Mouse (Mus musculus) MEL (cell line): ENCODE data around the gene H2-Ob. TPM values are rescaled to one million over a fixed set of nuclear protein-coding genes. Genes with fewer than 3 reads are reported as not detected.

Experiments
- DNase-seq: peaks from one replicate; pipeline ENCODE4 v3.0.0; 2011; ENCODE audit warnings: low read depth, low spot score
- H3K27ac ChIP-seq: 2 replicates; pipeline ENCODE4 v1.5.1; 2012; ENCODE audit warnings: low read depth, mild to moderate bottlenecking, control low read depth, low read length, moderate library complexity; ENCODE audit not compliant: control insufficient read depth
- H3K27me3 ChIP-seq, 2 experiments: fragments of 150-350 bp in 1 of 2; sonication (generic) in 1 of 2; 2 replicates each; pipeline ENCODE4 v1.6.1; 2012; ENCODE audit warnings: low read length in 2 of 2, mild to moderate bottlenecking in 2 of 2, improper control_type of control experiment in 1 of 2, moderate library complexity in 1 of 2; ENCODE audit not compliant: insufficient read depth in 2 of 2, control insufficient read depth in 1 of 2
- H3K36me3 ChIP-seq, 2 experiments: 2 replicates each; pipeline ENCODE4 v1.6.1; 2012 to 2014; ENCODE audit warnings: low read length in 2 of 2, improper control_type of control experiment in 1 of 2, inconsistent platforms in 1 of 2, mild to moderate bottlenecking in 1 of 2; ENCODE audit not compliant: insufficient read depth in 2 of 2, control insufficient read depth in 1 of 2
- H3K4me1 ChIP-seq, 2 experiments: fragments of 150-350 bp in 1 of 2; sonication (generic) in 1 of 2; 2 replicates each; pipeline ENCODE4 v1.6.1; 2012; ENCODE audit warnings: low read length in 2 of 2, improper control_type of control experiment in 1 of 2, mild to moderate bottlenecking in 1 of 2; ENCODE audit not compliant: insufficient read depth in 2 of 2, control insufficient read depth in 1 of 2
- H3K4me3 ChIP-seq, 2 experiments: fragments of 150-350 bp in 1 of 2; sonication (generic) in 1 of 2; 2 replicates each; pipeline ENCODE4 v1.5.1; 2012; ENCODE audit warnings: low read depth in 2 of 2, low read length in 2 of 2, mild to moderate bottlenecking in 2 of 2, moderate library complexity in 2 of 2, control low read depth in 1 of 2, improper control_type of control experiment in 1 of 2; ENCODE audit not compliant: control insufficient read depth in 1 of 2, insufficient read depth in 1 of 2
- H3K79me2 ChIP-seq: 2 replicates; pipeline ENCODE4 v1.6.1; 2012; ENCODE audit warnings: mild to moderate bottlenecking, low read length, moderate library complexity; ENCODE audit not compliant: control insufficient read depth, poor library complexity, insufficient read depth
- H3K9ac ChIP-seq: 2 replicates; pipeline ENCODE4 v1.6.1; 2012; ENCODE audit warnings: low read depth, mild to moderate bottlenecking, control low read depth, low read length, moderate library complexity; ENCODE audit not compliant: control insufficient read depth, poor library complexity, severe bottlenecking
- H3K9me3 ChIP-seq: fragments of 150-350 bp; sonication (generic); replicated peaks from 2 replicates; pipeline ENCODE4 v1.6.1; 2012; ENCODE audit warnings: mild to moderate bottlenecking, low read length, improper control_type of control experiment, moderate library complexity; ENCODE audit not compliant: insufficient read depth
- CHD1 ChIP-seq: IDR thresholded peaks from 2 replicates; pipeline ENCODE4 v1.6.1; 2012; ENCODE audit warnings: low read depth, mild to moderate bottlenecking, inconsistent platforms, low read length, improper control_type of control experiment
- CHD2 ChIP-seq: IDR thresholded peaks from 2 replicates; pipeline ENCODE4 v1.6.1; 2011; ENCODE audit warnings: low read length, improper control_type of control experiment
- CTCF ChIP-seq, 3 experiments: IDR thresholded peaks in 2 of 3; conservative IDR thresholded peaks in 1 of 3; 2 replicates each; pipeline ENCODE4 v1.5.1; 2011 to 2012; ENCODE audit warnings: low read length in 3 of 3, low read depth in 2 of 3, mild to moderate bottlenecking in 2 of 3, improper control_type of control experiment in 1 of 3, inconsistent platforms in 1 of 3, mixed read lengths in 1 of 3, moderate library complexity in 1 of 3; ENCODE audit not compliant: control insufficient read depth in 1 of 3, insufficient read depth in 1 of 3, poor library complexity in 1 of 3, severe bottlenecking in 1 of 3
- E2F4 ChIP-seq: IDR thresholded peaks from 2 replicates; pipeline ENCODE4 v1.6.1; 2011; ENCODE audit warnings: low read depth, low read length, improper control_type of control experiment, borderline replicate concordance
- ELF1 ChIP-seq: IDR thresholded peaks from 2 replicates; pipeline ENCODE4 v1.6.1; 2014; ENCODE audit warnings: low read depth, mild to moderate bottlenecking, inconsistent platforms, low read length, improper control_type of control experiment, moderate library complexity
- EP300 ChIP-seq, 2 experiments: IDR thresholded peaks; 2 replicates each; pipeline ENCODE4 v1.6.1; 2011; ENCODE audit warnings: improper control_type of control experiment in 2 of 2, low read length in 2 of 2, low read depth in 1 of 2, mild to moderate bottlenecking in 1 of 2
- HCFC1 ChIP-seq: IDR thresholded peaks from 2 replicates; pipeline ENCODE4 v1.6.1; 2012; ENCODE audit warnings: low read depth, mild to moderate bottlenecking, inconsistent platforms, low read length, improper control_type of control experiment, moderate library complexity
- JUND ChIP-seq: IDR thresholded peaks from 2 replicates; pipeline ENCODE4 v1.6.1; 2011; ENCODE audit warnings: low read depth, mild to moderate bottlenecking, improper control_type of control experiment, low read length
- MAX ChIP-seq: IDR thresholded peaks from 2 replicates; pipeline ENCODE4 v1.6.1; 2011; ENCODE audit warnings: low read length, improper control_type of control experiment
- NRF1 ChIP-seq: IDR thresholded peaks from 2 replicates; pipeline ENCODE4 v1.6.1; 2014; ENCODE audit warnings: low read depth, mild to moderate bottlenecking, inconsistent platforms, low read length, improper control_type of control experiment, moderate library complexity; ENCODE audit not compliant: poor library complexity, insufficient read depth, severe bottlenecking
- POLR2A ChIP-seq, 2 experiments: IDR thresholded peaks; 2 replicates each; pipeline ENCODE4 v1.6.1; 2011 to 2012; ENCODE audit warnings: low read length in 2 of 2, mild to moderate bottlenecking in 2 of 2, control low read depth in 1 of 2, improper control_type of control experiment in 1 of 2, low read depth in 1 of 2, moderate library complexity in 1 of 2; ENCODE audit not compliant: control insufficient read depth in 1 of 2, insufficient read depth in 1 of 2, poor library complexity in 1 of 2
- RAD21 ChIP-seq: IDR thresholded peaks from 2 replicates; pipeline ENCODE4 v1.6.1; 2011; ENCODE audit warnings: mild to moderate bottlenecking, low read depth, low read length, improper control_type of control experiment
- RCOR1 ChIP-seq: IDR thresholded peaks from 2 replicates; pipeline ENCODE4 v1.6.1; 2012; ENCODE audit warnings: low read depth, mild to moderate bottlenecking, inconsistent platforms, low read length, improper control_type of control experiment
- SMC3 ChIP-seq: IDR thresholded peaks from 2 replicates; pipeline ENCODE4 v1.6.1; 2011; ENCODE audit warnings: low read depth, low read length, improper control_type of control experiment
- TCF12 ChIP-seq: IDR thresholded peaks from 2 replicates; pipeline ENCODE4 v1.6.1; 2014; ENCODE audit warnings: low read depth, mild to moderate bottlenecking, inconsistent platforms, low read length, improper control_type of control experiment, moderate library complexity
- UBTF ChIP-seq: IDR thresholded peaks from 2 replicates; pipeline ENCODE4 v1.6.1; 2012; ENCODE audit warnings: low read depth, mild to moderate bottlenecking, inconsistent platforms, low read length, improper control_type of control experiment, moderate library complexity, borderline replicate concordance; ENCODE audit not compliant: insufficient read depth
- USF2 ChIP-seq, 2 experiments: IDR thresholded peaks; 2 replicates each; pipeline ENCODE4 v1.6.1; 2011 to 2012; ENCODE audit warnings: improper control_type of control experiment in 2 of 2, low read length in 2 of 2, borderline replicate concordance in 1 of 2, inconsistent platforms in 1 of 2, low read depth in 1 of 2, mild to moderate bottlenecking in 1 of 2; ENCODE audit not compliant: insufficient read depth in 1 of 2
- ZC3H11A ChIP-seq: IDR thresholded peaks from 2 replicates; pipeline ENCODE4 v1.6.1; 2012; ENCODE audit warnings: low read depth, mild to moderate bottlenecking, inconsistent platforms, low read length, improper control_type of control experiment
- ZKSCAN1 ChIP-seq: IDR thresholded peaks from 2 replicates; pipeline ENCODE4 v1.6.1; 2012; ENCODE audit warnings: low read depth, mild to moderate bottlenecking, inconsistent platforms, low read length, improper control_type of control experiment, moderate library complexity
- ZMIZ1 ChIP-seq: IDR thresholded peaks from 2 replicates; pipeline ENCODE4 v1.6.1; 2012; ENCODE audit warnings: low read depth, mild to moderate bottlenecking, inconsistent platforms, low read length, improper control_type of control experiment, moderate library complexity
- ZNF384 ChIP-seq: IDR thresholded peaks from 2 replicates; pipeline ENCODE4 v1.6.1; 2012; ENCODE audit warnings: low read depth, mild to moderate bottlenecking, inconsistent platforms, low read length, improper control_type of control experiment
- polyA plus RNA-seq, 2 experiments: library from polyadenylated mRNA; stranded (reverse) in 1 of 2; unstranded in 1 of 2; fragments of >175 nt in 1 of 2; fragments of >200 nt in 1 of 2; gene quantifications; 2 replicates each; pipeline versions ENCODE4 v1.2.1 to v1.2.4; 2012; ENCODE audit warnings: low replicate concordance in 2 of 2, low read depth in 1 of 2; ENCODE audit not compliant: insufficient read length in 2 of 2, insufficient read depth in 1 of 2, missing spikeins in 1 of 2
- total RNA-seq: library from RNA; depleted of rRNA; stranded (reverse); fragments of 300-350 nt; gene quantifications from 2 replicates; pipeline ENCODE4 v1.2.3, GENCODE M21; 2012

H2-Ob gene
- total and polyA plus RNA-seq, 3 experiments = 0.81 to 2.0 TPM; not detected in 1

DNA sequence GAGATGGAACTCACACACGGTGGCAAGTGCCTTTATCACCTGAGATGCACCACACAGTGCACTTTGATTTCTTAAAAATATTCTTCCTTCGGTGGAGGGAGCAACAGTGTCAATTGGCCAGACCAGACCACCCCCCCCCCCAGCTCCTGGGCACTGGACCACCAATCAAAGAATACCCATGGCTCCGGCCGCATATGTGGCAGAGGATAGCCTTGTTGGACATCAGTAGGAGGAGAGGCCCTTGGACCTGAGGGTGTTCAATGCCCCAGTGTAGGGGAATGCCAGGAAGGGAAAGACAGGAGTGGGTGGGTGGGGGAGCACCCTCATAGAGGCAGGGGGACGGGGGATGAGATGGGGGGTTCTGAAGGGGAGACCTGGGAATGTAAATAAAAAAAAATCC is 32.0 kb upstream of the H2-Ob start:
- no peak for DNase-seq
- H3K79me2 ChIP-seq = peaks cover 13% of the 10 kb centered on the region
- H3K36me3 ChIP-seq = peaks cover 0 to 23% of the 10 kb centered on the region in 2 experiments; a peak in 2 of 4 replicates
- no peak overlapping the region for H3K9ac ChIP-seq
- no peak overlapping the region for H3K4me3 ChIP-seq
- H3K4me1 ChIP-seq = peaks cover 9 to 38% of the 10 kb centered on the region in 2 experiments
- H3K27me3 ChIP-seq = no peaks in the 10 kb centered on the region
- H3K9me3 ChIP-seq = no peaks in the 10 kb centered on the region
- TF ChIP-seq UBTF = no peak
- no peak for TF ChIP-seq EP300 (IDR thresholded peaks at IDR 0.05; ENCODE audit: low read depth in 1 of 2, low read length in 2 of 2)
- TF ChIP-seq TCF12 = no peak
- no peak for TF ChIP-seq ZMIZ1
- no peak for TF ChIP-seq ZC3H11A
- no peak overlapping the region for H3K27ac ChIP-seq

DNA sequence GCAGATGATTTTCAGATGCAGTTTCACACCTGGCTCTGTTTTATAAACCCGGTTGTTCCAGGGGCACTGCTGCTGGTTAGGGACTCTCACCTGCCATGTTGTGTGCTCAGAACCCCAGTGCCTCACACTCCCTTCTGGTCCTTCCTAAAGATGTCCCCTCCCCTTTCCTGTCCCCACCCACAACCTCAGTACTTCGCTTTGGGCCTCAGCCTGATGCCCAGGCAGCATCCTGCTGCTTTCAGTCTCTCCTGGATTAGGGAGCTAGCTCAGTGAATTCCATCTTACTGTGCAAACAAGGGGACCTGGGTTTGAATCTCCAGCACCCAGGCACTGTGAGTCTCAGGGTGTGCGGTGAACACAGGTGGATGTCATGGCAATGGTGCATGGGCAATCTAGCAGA is 31.2 kb upstream of the H2-Ob start:
- peaks cover 14 to 43% of the 10 kb centered on the region in 2 experiments for H3K4me1 ChIP-seq
- no peaks in the 10 kb centered on the region for H3K9me3 ChIP-seq
- H3K79me2 ChIP-seq = peaks cover 13% of the 10 kb centered on the region
- no peak overlapping the region for H3K9ac ChIP-seq
- H3K36me3 ChIP-seq = peaks cover under 1 to 28% of the 10 kb centered on the region in 2 experiments; a peak in 3 of 4 replicates
- peak; percentile 42 for DNase-seq
- H3K4me3 ChIP-seq = no peak overlapping the region
- TF ChIP-seq POLR2A (IDR thresholded peaks at IDR 0.05; ENCODE audit: control insufficient read depth in 1 of 2, insufficient read depth in 1 of 2, low read depth in 1 of 2, low read length in 2 of 2, poor library complexity in 1 of 2) (0 out of 4 replicates have a peak, but pooled peaks of 1 of the 2 experiments have one; percentile 33), UBTF (no peak)
- TF ChIP-seq, all 39 proteins: peak for 1
- Histone ChIP-seq H3K27me3 (no peaks in the 10 kb centered on the region), H3K27ac (no peak overlapping the region)

DNA sequence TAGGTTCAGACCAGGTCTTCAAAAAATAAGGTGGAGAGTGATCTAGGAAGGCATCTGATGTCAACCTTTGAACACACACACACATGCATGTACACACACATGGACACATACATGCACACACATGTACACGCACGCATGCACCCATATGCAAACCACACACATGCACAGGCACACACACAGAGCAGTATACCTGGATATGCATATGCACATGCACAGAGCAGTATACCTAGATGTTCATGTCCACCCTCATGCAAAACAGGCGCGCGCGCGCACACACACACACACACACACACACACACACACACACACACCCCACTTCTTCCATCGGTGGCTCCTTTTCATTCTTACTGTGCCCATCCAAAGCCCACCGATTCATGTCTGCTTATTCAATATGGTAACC is 30.8 kb upstream of the H2-Ob start:
- Histone ChIP-seq H3K36me3 (peaks cover 2 to 28% of the 10 kb centered on the region in 2 experiments; a peak in 3 of 4 replicates), H3K9me3 (no peaks in the 10 kb centered on the region), H3K79me2 (peaks cover 13% of the 10 kb centered on the region)
- TF ChIP-seq USF2 (IDR thresholded peaks at IDR 0.05; ENCODE audit: borderline replicate concordance in 1 of 2, insufficient read depth in 1 of 2, low read depth in 1 of 2, low read length in 2 of 2) (no peak), NRF1 (no peak), RCOR1 (no peak), CHD2 (no peak), ZC3H11A (no peak), ELF1 (no peak), ZKSCAN1 (no peak), ZMIZ1 (no peak), RAD21 (no peak), SMC3 (no peak), POLR2A (IDR thresholded peaks at IDR 0.05; ENCODE audit: control insufficient read depth in 1 of 2, insufficient read depth in 1 of 2, low read depth in 1 of 2, low read length in 2 of 2, poor library complexity in 1 of 2) (no peak), JUND (no peak), HCFC1 (no peak), MAX (no peak), ZNF384 (no peak), CHD1 (no peak), E2F4 (no peak), CTCF (IDR thresholded peaks at IDR 0.05 in 2 of 3, conservative IDR thresholded peaks at IDR 0.05 in 1 of 3; ENCODE audit: control insufficient read depth in 1 of 3, insufficient read depth in 1 of 3, low read depth in 2 of 3, low read length in 3 of 3, poor library complexity in 1 of 3, severe bottlenecking in 1 of 3) (no peak), UBTF (no peak), EP300 (IDR thresholded peaks at IDR 0.05; ENCODE audit: low read depth in 1 of 2, low read length in 2 of 2) (no peak)
- TF ChIP-seq, all 39 proteins: peak for 0
- no peak for DNase-seq
- no peak overlapping the region for H3K9ac ChIP-seq
- H3K27ac ChIP-seq = no peak overlapping the region
- H3K4me3 ChIP-seq = no peak overlapping the region
- H3K27me3 ChIP-seq = no peaks in the 10 kb centered on the region
- H3K4me1 ChIP-seq = peaks cover 15 to 43% of the 10 kb centered on the region in 2 experiments
